Mouse (Mus musculus) lung, postnatal 36 days (tissue): Measurements from ENCODE around the gene AA467197.

ENCODE experiments used
- DNase-seq: peaks from one replicate; pipeline ENCODE4 v3.0.0; 2022; ENCODE audit warnings: mixed read lengths

The AA467197 gene

DNA sequence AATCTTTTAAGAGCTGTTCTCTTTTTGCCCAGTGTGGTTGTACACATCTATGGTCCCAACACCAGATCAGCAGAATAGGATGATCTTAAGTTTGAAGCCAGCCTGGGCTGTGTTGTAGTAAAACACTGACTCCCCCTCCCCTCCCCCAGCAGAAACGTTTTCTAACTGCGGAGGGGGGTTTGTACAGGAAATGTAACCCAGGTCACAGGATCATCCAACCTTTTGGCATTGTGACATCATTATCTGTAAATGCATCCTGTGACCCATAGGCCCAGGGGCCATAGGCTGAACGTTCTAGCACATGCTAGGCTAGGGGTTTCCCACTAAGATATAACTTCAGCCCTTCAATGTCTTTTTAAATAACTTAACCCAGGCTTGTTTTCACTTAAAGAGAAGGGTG lies at the start of gene AA467197:
AA467197 (plus strand) TSS at position 301 of the 400 bp plus-strand sequence.
- no peak for DNase-seq

DNA sequence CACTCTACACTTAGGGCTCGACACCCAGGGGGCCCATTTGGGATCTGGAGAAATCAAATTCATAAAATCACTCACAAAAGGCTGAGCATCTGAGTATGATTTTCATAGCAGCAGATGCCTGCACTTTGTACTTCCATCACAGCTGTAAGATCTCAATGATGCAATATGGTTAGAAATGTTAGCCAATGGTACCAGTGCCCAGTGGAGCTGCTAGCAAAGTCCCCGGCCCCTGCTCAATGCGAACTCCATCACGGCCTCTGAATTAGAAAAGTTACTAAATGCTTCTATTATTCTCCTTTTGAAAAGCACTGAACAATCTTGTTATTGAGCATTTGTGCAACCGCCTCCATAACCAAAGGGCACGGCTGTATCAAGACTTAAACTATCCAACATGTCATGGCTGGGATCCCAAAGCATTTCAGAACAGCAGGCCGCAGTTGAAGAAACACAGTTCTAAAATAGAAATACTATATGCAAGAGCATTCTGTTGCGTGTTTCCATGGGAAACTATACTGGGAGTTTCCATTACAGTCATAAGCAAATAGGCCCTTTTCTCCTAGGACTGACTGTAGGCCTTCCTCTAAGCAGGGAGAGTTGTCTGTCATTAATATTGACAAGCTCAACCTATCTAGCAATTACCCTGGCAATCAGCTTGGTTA lies 48.8 kb upstream of the AA467197 start:
- no peak for DNase-seq

DNA sequence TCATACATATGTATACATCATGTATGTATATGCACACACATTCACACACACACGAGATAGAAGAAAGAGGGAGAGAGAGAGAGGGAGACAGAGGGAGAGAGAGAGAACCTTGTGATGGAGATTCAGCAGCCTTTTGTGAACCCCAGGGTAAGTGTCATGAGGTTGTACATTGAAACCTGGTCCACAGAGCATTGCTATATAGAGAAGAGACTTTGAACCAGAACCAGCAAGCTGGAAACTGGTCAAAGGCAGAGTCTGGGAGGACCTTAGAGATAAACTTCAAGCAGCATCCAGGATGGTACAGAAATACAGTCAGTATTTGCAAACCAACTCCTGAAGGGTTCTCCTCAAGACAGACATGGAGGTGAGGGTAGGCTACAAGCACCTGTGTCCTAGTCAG lies 46.4 kb upstream of the AA467197 start:
- no peak for DNase-seq

DNA sequence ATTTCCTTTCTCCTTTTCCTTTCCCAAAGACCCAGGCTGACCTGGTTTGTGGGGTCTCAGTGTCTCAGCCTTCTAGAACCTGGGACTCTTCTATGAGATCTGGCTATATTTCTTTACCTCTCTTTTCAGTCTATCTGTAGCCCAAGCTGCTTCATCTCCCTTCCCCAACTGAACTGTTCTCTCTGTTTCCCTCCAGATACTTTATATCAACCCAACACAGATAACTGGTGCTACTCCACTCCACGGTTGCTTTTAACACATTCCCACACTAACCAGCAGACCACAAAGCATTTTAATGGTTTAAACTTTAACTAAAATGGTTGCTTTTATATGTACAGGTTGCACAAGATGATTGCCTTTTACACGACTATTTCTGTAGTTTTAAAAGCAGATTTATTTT lies 45.6 kb upstream of the AA467197 start:
- no peak for DNase-seq

DNA sequence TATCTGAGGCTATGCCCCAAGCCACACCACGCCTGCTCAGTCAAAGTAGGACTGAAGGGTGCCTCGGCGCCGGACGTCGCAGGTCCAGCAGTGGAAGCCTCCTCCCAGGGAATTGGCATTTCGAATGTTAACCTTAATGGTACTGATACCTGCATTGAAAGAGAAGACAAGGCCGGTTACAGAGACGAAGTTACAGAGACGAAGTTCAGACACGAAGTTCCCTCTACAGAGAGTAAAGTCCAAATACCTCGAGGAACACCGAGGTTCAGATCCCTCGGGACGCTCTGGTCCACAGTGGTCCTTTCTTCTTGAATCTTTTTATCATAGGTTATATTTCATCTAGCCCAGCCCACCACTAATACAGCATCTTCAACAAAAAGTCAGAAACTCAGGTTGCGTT lies 41.3 kb upstream of the AA467197 start:
- no peak for DNase-seq

DNA sequence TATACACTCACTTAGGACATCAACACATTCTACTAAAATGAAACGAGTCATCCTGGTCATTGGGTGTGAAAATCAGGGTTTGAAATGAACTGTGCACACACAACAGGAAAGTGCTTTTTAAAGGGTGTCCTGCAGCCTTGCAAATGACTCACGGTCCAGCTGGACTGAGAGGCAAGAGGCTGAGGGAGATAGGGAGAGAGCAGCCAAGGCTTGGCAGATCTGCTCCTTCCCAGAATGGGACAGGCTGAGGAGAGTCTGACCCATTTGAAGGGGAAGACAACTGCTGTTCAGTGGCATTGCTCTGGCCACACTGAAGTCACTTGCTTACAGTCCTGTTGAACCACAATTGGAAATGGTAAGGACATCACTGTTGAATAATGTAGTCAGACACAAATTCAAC lies 37.0 kb upstream of the AA467197 start:
- no peak for DNase-seq

DNA sequence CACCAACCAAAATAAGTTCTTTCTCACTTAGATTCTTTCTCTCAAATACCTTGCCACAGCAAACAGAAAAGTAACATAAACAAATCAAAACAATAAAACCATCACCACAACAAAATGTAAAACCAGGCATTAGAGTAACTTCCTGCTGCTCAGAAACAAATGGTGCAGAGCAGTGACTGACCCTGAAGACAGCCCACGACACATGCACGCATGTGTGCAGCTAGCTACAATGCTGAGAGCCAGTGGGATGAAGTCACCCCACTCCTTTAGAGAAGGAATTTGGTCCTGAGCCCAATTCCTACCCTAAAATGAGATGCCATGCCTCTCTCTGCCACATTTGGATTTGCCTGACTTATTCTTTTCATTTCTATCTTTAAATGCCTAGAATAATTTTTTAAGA lies 35.4 kb upstream of the AA467197 start:
- DNase-seq, result no peak

DNA sequence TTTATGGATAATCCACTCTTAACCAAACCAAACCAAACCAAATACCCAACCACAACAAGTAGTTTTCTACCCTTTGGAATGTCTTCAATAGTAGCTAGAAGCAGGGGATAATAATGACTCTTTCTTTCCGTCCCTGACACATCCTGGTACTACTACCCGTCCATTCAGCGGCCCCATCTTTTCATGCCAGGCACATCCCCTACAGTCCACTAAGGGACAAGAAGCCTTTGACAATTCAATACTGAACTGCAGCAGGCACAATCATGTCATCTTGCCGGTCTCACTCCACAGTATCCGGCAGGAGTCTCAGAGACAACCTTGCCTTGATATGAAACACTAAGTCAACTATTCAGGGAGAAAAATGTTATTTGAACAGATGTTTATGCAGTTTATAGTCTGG lies 31.0 kb upstream of the AA467197 start:
- DNase-seq, result no peak

DNA sequence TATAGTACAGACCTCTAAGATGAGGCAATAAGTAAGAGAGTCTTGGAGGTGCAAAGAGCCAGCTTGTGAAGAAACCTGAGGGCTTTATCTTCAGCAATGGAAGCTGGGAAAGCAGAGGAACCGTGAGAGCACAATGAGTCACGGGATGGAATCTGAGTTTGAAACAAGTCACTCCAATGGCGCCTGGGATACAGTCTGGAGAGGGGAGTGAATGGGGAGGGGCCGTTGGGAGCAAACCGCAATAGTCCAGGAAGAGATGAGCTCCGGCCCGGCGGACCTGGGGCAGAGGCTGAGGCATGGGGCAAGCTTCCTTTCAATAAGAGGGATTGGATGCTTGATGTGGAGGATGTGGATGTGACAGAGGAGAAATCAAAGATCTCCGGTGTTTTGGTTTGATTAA lies 28.0 kb upstream of the AA467197 start:
- DNase-seq, result no peak

DNA sequence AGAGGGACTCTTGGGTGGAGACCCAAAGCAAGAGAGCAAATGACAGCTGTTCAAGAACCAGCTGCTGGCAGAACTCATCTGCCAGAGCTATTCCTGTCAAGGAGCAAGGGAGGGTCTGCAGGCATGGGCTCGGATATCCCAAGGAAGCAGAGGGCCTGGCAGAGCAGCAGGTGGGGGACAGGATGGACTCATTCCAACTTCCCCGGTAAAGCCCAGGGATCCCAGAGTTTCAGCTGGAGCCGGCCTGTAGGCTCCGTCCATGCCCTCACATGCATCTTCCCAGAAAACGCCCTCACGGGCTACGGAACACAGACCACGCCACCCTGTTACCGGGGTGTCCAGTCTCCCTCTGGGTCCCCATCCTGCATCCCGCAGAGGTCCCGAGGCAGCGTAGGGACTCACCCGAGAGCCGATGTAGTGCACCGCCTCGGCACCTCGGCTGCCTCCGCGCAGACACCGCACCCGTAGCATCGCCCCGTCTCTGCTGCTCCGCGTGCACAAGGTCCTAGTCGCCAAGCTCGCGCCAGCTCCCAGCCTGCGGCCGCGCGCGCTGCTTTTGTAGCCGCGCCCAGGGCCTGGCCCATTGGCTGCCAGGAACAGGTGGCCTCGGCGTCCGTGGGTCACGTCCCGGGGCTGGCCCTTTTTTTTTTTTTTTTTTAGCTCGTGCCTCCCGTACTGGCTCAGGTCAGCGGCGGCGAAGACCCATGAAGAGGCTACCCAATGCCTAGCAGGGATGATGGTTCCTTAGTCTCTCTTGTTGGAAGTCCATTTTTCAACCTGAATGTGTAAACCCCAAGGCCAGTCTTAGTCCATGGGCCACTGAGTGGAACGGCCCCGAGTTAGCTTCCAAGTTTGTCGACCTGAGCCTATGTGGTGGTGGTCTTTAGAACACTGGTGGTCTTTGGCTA lies 25.8 kb upstream of the AA467197 start, which contains the start of gene Gatm:
Gatm (minus strand) TSS at position 558 of the 908 bp plus-strand sequence.
- DNase-seq, result peak; percentile 66

DNA sequence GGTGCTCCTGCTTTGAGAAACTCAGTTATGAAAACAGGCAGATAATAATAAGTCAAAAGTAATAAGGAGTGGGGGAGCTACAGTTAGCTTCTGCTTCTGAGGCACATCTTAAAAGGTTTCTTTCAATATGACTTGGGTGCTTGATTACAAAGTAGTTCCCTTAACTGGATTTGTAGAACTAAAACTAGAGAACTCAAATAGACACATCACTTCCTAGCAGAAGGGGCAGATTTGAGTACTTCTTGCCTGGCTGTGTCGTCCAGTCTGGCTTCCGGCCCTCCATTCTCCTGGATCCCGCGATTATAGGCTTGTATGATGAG lies 25.2 kb upstream of the AA467197 start:
- no peak for DNase-seq

DNA sequence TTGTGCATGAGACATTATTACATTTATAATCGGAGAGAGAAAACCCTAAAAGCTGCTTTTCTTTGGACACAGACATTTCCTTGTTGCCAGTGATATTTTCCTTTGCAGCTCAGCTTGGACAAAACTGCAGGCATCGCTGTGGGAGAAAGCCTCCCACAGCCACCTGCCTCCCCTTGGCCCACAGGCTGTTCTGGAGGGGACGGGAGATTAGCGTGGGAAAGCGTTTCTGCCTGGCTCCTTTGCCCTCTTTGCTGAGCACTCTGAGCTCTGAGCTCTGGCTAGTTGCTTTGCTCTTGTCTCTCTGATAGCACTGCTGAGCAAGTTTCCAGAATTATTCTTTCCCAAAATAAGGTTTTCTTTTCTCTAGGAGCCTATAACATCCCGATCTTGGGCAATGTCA lies 20.5 kb upstream of the AA467197 start:
- no peak for DNase-seq

DNA sequence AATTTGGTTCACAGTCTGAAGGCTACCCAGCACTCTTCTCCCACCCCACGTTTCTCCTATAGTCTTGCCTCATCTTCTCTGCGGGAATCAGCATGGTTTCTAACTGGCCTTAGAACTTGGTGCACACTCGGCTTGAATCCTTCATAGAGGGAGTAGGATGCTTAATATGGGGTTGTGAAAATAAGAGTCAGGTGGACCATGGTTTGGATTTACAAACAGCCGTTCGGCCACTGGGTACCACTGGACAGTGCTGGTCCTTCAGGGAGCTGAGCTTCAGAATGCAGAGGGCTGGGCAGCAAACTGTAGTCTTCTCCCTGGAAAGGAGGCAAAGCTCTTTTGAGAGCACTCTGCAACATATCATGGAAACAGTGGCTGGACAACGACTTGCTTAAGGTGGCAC lies 19.0 kb upstream of the AA467197 start:
- no peak for DNase-seq

DNA sequence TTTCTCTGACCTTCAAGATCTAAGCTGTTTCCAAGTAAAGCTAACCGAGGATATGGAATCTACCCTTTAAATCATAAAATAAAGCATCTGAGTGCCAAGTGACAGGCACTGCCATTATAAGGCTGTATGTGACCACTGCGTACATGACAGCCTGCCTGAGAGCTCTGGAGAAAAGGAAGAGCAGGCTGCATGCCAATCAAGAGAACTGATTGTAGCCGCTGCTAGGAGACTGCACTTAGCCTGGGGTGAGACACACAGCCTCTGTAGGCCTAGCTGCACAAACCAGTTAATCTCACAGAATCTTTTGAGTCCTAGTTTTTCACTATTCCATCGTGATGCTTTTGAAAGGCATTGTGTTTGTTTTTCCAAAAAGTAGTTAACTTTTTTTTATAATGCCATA lies 18.1 kb upstream of the AA467197 start:
- DNase-seq, result no peak

DNA sequence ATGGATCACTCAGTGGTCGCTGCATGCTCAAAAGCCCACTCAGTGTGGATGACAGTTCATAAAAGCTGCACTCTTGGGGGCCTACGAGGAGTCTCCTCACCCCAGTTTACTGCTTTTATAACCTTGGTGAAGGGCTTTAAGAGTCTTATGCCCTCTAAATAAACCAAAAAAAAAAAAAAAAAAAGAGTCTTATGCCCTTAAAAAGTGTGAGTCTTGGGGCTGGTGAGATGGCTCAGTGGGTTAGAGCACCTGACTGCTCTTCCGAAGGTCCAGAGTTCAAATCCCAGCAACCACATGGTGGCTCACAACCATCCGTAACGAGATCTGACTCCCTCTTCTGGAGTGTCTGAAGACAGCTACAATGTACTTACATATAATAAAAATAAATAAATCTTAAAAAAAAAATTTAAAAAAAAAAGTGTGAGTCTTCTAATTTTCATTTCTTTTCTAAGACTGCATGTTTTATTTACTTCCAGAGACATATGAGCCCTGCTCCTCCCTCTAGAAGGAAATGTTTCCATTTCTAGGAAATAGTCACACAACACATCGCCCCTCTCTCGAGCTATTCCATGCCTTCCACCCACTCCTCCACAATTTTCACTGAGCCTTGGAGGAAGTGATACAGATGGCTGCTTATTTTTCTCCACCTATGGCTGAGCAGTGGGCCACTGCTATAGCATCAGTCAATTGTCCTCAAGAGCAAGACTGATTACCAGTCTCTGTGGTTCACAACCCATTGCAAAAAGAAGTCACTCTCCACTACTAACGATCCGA lies 15.3 kb upstream of the AA467197 start:
- no peak for DNase-seq

DNA sequence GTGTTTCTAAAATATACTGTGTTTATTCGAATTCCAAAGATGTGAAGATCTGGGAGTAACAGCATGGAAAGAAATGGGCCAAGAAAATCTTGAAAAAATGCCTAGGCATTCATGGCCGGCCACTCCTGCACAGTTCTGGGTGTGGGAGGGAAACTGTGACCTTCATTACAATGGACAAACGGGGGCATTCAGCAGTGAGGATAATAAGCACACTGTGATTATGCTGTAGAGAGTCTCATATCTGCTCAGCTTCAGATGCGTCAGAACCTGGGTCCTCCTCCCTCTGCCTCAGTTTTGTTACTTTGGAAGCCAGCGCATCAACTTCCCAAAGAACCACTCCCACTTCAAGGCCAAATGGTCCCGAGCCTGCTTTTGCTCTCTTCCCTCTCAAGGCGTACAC lies 10.9 kb upstream of the AA467197 start:
- no peak for DNase-seq

DNA sequence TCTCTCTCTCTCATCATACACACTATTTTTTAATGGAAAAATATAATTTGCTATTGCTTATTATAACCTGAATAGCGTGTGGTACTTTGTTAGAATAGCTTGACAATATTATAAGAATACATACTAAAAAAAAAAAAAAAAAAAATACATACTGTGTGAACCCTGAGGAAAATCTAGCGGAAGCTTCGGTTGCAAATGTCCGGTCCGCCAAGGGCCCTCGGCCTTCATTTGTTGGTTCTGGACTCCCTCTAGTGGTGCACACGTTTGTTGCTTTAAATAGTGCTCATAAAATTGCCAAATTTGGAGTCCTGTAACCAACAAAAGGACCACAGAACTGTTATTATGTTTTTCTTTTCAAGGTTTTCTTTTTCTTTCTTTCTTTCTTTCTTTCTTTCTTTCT lies 7.8 kb upstream of the AA467197 start:
- peak; percentile 96 for DNase-seq

DNA sequence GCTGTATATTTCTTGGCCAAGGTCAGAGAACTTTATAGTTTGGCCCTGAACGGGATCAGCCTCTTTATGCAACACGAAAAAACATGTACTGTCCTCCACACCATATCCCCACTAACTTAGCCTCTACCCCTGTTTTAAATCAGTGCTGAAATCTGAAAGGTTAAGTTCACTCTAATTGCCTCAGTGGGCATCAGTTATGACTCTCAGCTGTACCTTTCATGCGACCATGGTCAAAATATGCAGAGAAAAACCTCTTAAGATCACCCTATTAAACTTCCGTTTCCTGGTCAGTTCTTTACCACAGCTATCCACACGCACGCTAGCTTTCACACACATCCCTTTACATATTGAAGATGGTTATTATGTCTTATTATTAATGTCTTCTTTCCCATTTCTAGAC lies 6.9 kb upstream of the AA467197 start:
- no peak for DNase-seq

DNA sequence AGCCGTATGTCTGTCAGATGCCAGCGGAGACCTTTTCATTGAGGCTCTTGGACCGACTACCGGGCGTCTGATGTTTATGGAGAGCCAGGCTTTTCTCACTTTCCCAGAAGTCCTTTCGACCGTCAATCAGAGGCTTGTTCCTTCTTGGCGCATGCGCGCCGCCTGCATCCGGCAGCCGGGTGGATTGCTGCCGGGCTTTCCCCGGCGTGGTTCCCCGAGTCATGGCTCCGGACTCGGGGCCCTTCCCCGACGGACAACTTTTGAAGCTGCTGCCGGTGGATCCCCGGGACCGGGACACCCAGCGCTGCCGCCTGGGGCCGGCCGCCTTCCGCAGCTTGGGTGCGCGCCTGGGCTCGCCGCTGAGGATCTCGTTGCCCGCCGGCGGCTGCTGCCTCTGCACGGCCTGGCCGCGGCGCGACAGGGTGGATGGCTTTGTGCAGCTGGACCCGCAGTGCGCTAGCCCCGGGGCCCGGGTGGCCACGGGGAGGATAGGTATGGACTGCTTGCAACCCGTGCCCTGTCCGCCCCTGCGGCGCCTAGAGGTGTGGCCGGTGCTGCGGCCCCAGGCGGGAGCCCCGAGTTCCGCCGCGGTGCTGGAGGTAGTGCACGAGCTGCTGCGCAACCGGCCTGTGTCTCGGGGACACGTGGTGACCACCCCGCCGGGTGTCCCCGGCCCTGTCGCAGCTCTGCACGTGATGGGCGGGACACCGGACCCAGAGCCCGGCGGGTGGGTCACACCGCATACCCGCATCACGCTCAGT lies 6.1 kb upstream of the AA467197 start:
- DNase-seq, result peak; percentile 91

DNA sequence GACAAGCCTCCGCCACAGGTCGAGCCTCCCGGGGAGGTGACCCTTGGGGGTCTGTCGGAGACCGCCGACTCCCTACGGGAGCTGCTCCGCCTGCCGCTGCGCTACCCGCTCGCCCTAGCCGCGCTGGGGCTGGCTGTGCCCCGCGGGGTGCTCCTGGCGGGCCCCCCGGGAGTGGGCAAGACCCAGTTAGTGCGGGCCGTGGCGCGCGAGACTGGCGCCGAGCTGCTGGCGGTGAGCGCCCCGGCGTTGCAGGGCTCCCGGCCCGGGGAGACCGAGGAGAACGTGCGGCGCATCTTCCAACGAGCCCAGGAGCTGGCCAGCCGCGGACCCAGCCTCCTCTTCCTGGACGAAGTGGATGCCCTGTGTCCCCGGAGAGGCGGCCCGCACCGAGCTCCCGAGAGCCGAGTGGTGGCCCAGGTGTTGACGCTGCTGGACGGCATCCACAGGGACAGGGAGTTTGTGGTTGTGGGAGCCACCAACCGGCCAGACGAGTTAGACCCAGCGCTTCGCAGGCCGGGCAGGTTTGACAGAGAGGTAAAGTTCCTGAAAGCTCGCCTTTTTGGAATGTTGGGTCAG lies 5.5 kb upstream of the AA467197 start:
- peak; percentile 52 for DNase-seq

DNA sequence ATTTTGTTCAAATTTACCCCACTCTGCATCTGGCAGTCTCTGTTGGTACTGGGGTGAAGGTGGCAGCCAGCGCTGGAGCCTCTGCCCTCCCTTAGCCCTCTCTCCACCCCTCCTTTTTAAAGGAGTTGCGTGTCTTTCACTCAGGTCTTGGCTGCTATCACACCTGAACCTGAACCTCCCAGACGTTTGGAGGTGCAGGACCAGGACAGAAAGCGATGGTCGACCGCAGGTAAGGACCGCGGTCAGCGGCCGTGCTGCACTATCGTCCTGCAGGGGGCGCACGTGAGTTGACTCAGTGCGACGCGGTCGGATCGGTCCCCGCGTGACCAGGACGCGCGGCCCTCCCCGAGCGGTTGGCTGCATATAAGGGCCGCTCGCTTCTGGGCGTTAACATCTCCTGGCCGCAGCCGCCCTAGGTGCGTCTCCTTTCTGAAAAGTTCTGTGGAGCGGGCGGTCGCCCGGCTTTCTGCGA lies 776 bp downstream of the AA467197 start:
- DNase-seq, result peak; percentile 82

DNA sequence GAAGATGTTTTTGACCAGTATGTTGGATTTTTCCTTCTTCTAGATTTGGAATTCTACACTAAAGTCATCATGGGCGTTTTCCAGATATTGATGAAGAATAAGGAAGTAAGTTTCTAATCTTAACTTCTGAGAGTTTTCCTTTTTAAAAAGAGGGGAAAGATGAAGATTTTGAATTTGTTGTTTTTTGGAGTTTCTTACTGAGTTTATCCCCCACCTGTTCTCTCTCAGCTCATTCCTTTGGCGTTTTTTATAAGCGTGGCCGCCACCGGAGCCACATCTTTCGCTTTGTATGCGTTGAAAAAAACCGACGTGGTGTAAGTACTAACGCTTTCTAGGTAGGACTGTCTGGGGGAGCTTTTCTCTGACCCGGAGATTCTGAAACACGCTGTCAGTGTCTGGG lies 1.2 kb downstream of the AA467197 start:
- no peak for DNase-seq
